Mouse (Mus musculus): Measurements from ENCODE around the gene Mat1a. TPM values are rescaled to one million over a fixed set of nuclear protein-coding genes. Genes with fewer than 3 reads are reported as not detected.

Mat1a gene
- polyA plus RNA-seq, 1 experiment from 2014 or later, result 0.17 TPM

DNA sequence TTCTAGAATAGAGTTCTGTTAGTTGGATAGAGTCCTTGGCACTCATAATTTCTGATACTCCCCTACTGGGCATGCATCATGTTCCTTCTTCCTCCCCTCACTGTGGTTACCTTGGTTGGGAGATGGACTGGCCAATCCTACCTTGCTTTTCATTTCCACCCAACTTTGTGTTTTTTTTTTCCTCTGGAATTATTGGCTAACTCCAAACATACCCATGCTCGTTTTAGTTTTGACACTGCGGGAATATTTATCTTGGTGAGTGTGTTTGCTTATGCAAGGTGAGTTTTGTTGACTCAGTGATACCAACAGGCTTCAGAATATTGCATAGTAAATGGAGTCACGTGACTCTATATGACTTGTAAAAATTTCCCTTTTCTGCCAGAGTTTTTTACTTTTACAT lies 4.1 kb upstream of the Mat1a start:
- TF ChIP-seq CTCF (IDR thresholded peaks at IDR 0.05; ENCODE audit: low read depth), result no peak
- ATAC-seq (replicated peaks; ENCODE audit: low FRiP score, low read depth) (no peak), DNase-seq (ENCODE audit: low spot score) (no peak)
- H3K9me3 ChIP-seq (replicated peaks; ENCODE audit: low read length), result no peaks in the 10 kb centered on the region
- H3K9ac ChIP-seq (ENCODE audit: low read depth, low read length), result no peak overlapping the region
- no peaks in the 10 kb centered on the region for H3K36me3 ChIP-seq (ENCODE audit: insufficient read depth, low read length)
- H3K4me2 ChIP-seq (ENCODE audit: low read length), result no peak overlapping the region
- no peak overlapping the region for H3K27ac ChIP-seq
- H3K4me3 ChIP-seq (replicated peaks; ENCODE audit: low read depth, low read length), result no peak overlapping the region
- WGBS, result 82% methylated on average over 3 of the region's 3 CpGs
- no peaks in the 10 kb centered on the region for H3K4me1 ChIP-seq (replicated peaks; ENCODE audit: insufficient read depth, low read length)
- H3K27me3 ChIP-seq (ENCODE audit: insufficient read depth, low read length), result no peaks in the 10 kb centered on the region

DNA sequence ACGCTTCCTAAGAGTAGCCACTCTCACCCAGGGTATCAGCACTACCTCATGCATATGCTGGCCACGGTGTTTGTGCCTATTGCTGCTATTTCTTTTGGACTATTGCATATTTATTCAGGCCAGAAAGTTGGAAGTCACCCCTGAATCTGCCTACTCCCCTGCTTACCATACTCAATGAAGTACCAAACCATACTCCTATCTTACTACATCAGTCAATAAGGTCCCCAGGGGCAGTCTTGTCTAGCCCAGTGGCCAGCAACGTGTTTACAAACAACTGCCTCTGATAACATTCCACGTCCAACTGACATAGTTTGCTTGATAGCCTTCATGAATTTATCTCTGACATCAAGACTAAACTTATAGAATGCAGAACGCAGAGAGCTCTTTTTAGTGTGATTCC lies 3.6 kb upstream of the Mat1a start:
- H3K27ac ChIP-seq, result no peak overlapping the region
- TF ChIP-seq CTCF (IDR thresholded peaks at IDR 0.05; ENCODE audit: low read depth), result no peak
- no peaks in the 10 kb centered on the region for H3K9me3 ChIP-seq (replicated peaks; ENCODE audit: low read length)
- no peaks in the 10 kb centered on the region for H3K36me3 ChIP-seq (ENCODE audit: insufficient read depth, low read length)
- no peaks in the 10 kb centered on the region for H3K27me3 ChIP-seq (ENCODE audit: insufficient read depth, low read length)
- 79% methylated on average over 5 of the region's 5 CpGs for WGBS
- ATAC-seq (replicated peaks; ENCODE audit: low FRiP score, low read depth) (no peak), DNase-seq (ENCODE audit: low spot score) (no peak)
- no peaks in the 10 kb centered on the region for H3K4me1 ChIP-seq (replicated peaks; ENCODE audit: insufficient read depth, low read length)
- no peak overlapping the region for H3K4me2 ChIP-seq (ENCODE audit: low read length)
- H3K9ac ChIP-seq (ENCODE audit: low read depth, low read length), result no peak overlapping the region
- no peak overlapping the region for H3K4me3 ChIP-seq (replicated peaks; ENCODE audit: low read depth, low read length)

DNA sequence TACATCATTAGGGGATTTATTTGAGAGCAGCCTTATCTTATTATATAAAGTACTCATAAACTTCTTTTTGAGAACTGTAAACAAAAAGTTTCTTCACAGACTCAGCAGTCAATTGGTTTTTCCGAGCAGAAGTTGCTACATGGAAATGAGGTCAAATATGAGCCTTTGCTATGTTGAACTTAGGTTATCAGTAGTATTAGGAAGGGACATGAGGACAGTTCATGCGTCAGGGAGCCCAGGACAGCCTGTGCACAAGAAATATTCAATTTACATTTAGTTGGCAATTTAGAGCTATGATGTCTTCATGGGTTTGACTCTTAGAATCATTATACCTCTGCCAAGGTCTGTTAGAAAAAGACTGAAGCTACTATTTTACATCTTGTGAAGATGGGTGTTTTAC lies 2.6 kb upstream of the Mat1a start:
- Histone ChIP-seq H3K9ac (ENCODE audit: low read depth, low read length) (no peak overlapping the region), H3K4me3 (replicated peaks; ENCODE audit: low read depth, low read length) (no peak overlapping the region), H3K36me3 (ENCODE audit: insufficient read depth, low read length) (no peaks in the 10 kb centered on the region), H3K4me1 (replicated peaks; ENCODE audit: insufficient read depth, low read length) (no peaks in the 10 kb centered on the region), H3K27ac (no peak overlapping the region), H3K9me3 (replicated peaks; ENCODE audit: low read length) (no peaks in the 10 kb centered on the region), H3K27me3 (ENCODE audit: insufficient read depth, low read length) (no peaks in the 10 kb centered on the region), H3K4me2 (ENCODE audit: low read length) (no peak overlapping the region)
- WGBS, result 76% methylated on average over 2 of the region's 2 CpGs
- TF ChIP-seq CTCF (IDR thresholded peaks at IDR 0.05; ENCODE audit: low read depth), result no peak
- no peak for DNase-seq (ENCODE audit: low spot score)
- ATAC-seq (replicated peaks; ENCODE audit: low FRiP score, low read depth), result no peak

DNA sequence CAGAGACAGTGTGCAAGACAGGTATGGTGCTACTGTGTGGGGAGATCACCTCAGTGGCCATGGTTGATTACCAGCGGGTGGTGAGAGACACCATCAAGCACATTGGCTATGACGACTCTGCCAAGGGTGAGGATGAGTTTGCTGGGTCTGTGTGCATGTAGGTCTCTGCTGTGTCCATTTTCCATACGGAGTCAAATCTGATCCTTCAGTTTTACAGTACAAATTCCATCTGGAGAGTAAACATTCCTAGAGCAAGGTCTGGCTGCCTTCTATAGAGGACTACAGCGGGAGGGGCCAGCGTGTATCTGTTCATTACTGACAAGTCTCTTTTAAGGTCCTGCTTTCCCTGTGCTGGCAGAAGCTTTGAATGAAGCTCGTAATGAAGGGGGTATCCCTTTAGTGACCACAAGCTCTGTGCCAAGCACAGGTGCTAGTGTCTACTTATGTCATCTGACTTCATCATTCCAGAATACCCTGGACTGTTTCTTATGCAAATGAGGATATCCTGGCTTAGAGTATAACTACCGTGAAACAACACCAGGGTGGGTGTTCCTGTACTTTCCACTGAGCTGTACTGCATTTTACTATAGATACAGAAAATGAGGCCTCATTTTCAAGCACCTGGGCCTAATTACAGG lies 6.3 kb downstream of the Mat1a start:
- no peak overlapping the region for H3K4me2 ChIP-seq (ENCODE audit: low read length)
- no peaks in the 10 kb centered on the region for H3K9me3 ChIP-seq (replicated peaks; ENCODE audit: low read length)
- H3K4me1 ChIP-seq (replicated peaks; ENCODE audit: insufficient read depth, low read length), result no peaks in the 10 kb centered on the region
- WGBS, result 88% methylated on average over 7 of the region's 7 CpGs
- TF ChIP-seq CTCF (IDR thresholded peaks at IDR 0.05; ENCODE audit: low read depth), result no peak
- DNase-seq (ENCODE audit: low spot score) (no peak), ATAC-seq (replicated peaks; ENCODE audit: low FRiP score, low read depth) (no peak)
- H3K36me3 ChIP-seq (ENCODE audit: insufficient read depth, low read length), result no peaks in the 10 kb centered on the region
- H3K27ac ChIP-seq, result no peak overlapping the region
- H3K4me3 ChIP-seq (replicated peaks; ENCODE audit: low read depth, low read length), result no peak overlapping the region
- no peak overlapping the region for H3K9ac ChIP-seq (ENCODE audit: low read depth, low read length)
- no peaks in the 10 kb centered on the region for H3K27me3 ChIP-seq (ENCODE audit: insufficient read depth, low read length)

DNA sequence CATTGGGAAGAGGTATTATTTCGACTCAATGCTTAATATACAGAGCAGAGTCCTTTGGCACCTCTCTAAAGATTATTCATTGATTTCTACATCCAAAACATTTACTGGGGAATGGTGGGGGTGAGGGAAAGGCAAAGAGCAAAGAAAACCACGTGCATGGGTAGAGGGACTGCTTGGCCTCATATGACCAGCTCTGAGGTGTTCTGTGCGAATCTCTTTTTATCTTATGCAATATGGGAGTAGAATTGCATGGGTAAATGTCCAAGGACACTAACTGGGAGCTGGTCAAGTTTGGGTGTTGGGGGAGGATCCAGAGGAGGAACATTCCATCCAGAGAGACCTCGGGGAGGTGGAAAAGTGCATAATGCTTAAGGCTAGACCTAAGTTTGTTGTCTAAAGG lies 8.1 kb downstream of the Mat1a start:
- no peak for DNase-seq (ENCODE audit: low spot score)
- ATAC-seq (replicated peaks; ENCODE audit: low FRiP score, low read depth), result no peak
- Histone ChIP-seq H3K27me3 (ENCODE audit: insufficient read depth, low read length) (no peaks in the 10 kb centered on the region), H3K4me3 (replicated peaks; ENCODE audit: low read depth, low read length) (no peak overlapping the region), H3K27ac (no peak overlapping the region), H3K4me2 (ENCODE audit: low read length) (no peak overlapping the region), H3K9me3 (replicated peaks; ENCODE audit: low read length) (no peaks in the 10 kb centered on the region), H3K4me1 (replicated peaks; ENCODE audit: insufficient read depth, low read length) (no peaks in the 10 kb centered on the region), H3K9ac (ENCODE audit: low read depth, low read length) (no peak overlapping the region), H3K36me3 (ENCODE audit: insufficient read depth, low read length) (no peaks in the 10 kb centered on the region)
- TF ChIP-seq CTCF (IDR thresholded peaks at IDR 0.05; ENCODE audit: low read depth), result no peak
- 81% methylated on average over 4 of the region's 4 CpGs for WGBS

DNA sequence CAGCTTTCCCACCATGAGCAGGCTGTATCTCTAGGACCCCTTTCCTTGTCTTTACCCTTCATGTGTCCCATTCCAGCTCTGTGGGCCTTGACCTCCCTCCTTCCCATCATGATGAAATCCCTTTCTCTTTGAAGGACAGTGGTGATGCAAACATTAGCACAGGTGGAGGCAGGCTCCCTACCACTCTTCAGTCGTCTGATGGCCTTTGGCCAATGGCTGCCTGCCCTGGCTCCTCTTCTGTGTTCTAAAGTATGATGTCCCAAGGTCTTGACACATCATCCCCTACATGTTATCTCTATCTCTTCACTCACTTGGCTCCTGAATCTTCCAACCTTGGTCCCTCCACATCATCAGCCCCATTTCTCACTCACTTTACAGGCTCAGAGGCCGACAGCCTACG lies 11.4 kb downstream of the Mat1a start:
- H3K4me2 ChIP-seq (ENCODE audit: low read length), result no peak overlapping the region
- DNase-seq (ENCODE audit: low spot score) (no peak), ATAC-seq (replicated peaks; ENCODE audit: low FRiP score, low read depth) (no peak)
- H3K9ac ChIP-seq (ENCODE audit: low read depth, low read length), result no peak overlapping the region
- H3K9me3 ChIP-seq (replicated peaks; ENCODE audit: low read length), result no peaks in the 10 kb centered on the region
- no peak overlapping the region for H3K4me3 ChIP-seq (replicated peaks; ENCODE audit: low read depth, low read length)
- H3K27me3 ChIP-seq (ENCODE audit: insufficient read depth, low read length), result no peaks in the 10 kb centered on the region
- no peaks in the 10 kb centered on the region for H3K4me1 ChIP-seq (replicated peaks; ENCODE audit: insufficient read depth, low read length)
- no peaks in the 10 kb centered on the region for H3K36me3 ChIP-seq (ENCODE audit: insufficient read depth, low read length)
- H3K27ac ChIP-seq, result no peak overlapping the region
- no peak for TF ChIP-seq CTCF (IDR thresholded peaks at IDR 0.05; ENCODE audit: low read depth)
- 78% methylated on average over 3 of the region's 3 CpGs for WGBS

DNA sequence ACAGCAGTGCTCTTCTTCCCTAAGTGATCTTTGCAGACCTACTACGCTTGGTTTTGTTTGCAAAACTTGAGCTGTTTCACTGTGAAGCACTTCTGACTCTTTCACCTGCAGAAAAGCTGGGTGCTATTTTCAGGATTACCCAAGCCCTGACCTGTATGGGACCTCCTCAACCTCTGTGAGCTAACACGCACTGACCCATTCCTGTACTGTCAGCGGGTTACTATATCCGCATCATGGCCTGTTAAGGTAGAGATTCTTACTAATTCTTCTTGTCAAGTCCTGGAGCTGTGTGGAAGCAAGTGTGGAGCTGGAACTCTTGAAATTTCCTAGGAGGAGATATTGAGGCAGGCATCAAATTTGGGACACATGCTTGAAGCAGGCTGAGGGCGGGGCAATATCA lies 19.8 kb downstream of the Mat1a start:
- Histone ChIP-seq H3K9me3 (replicated peaks; ENCODE audit: low read length) (no peaks in the 10 kb centered on the region), H3K27me3 (ENCODE audit: insufficient read depth, low read length) (no peaks in the 10 kb centered on the region), H3K27ac (no peak overlapping the region), H3K4me1 (replicated peaks; ENCODE audit: insufficient read depth, low read length) (no peaks in the 10 kb centered on the region), H3K4me2 (ENCODE audit: low read length) (no peak overlapping the region), H3K4me3 (replicated peaks; ENCODE audit: low read depth, low read length) (no peak overlapping the region), H3K36me3 (ENCODE audit: insufficient read depth, low read length) (no peaks in the 10 kb centered on the region), H3K9ac (ENCODE audit: low read depth, low read length) (no peak overlapping the region)
- no peak for TF ChIP-seq CTCF (IDR thresholded peaks at IDR 0.05; ENCODE audit: low read depth)
- ATAC-seq (replicated peaks; ENCODE audit: low FRiP score, low read depth) (no peak), DNase-seq (ENCODE audit: low spot score) (no peak)
- WGBS, result 85% methylated on average over 5 of the region's 5 CpGs
